Mouse (Mus musculus): ENCODE measurements around the gene Ddx6.

The Ddx6 gene

DNA sequence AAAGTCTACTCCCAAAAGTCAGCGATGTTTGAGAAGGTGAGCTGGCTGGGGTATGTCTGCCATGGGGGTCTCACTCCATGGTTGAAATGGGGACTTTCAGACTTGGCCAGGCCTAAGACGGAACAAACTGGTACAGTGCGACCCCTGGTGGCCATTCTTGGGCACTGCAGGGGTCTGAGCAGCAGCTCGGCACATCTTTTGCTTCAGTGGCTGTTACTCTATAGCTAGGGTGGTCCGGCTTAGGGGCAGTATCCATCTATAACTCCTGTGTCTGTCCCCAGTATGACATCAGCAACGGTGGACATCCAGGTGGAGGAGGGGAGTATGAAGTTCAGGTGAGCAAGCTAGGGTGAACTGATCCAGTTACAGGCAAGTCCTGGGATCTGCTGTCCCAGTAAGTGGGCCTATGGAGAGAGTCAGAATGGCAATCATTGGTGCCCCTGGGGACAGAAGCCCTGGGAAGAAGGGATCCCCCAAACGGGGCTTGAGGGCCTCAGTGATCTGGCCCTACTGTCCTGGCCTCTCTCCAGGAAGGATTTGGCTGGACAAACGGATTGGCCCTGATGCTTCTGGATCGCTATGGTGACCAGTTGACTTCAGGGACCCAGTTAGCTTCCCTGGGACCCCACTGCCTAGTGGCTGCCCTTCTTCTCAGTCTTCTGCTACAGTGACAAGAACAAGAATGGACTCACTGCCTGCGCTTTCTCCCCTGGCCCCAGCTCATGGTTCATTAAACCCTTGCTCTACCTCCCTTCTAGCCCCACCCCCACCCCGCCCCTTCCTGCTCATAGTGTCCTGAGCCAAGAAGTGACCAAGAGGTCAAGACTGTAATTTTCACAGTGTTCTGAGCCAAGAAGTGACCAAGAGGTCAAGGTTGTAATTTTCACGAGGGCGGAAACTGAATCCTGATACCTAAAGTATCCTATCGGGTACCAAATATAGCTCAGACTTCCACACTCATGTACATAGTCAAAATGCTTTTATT is 80.9 kb downstream of the Ddx6 start:
- in situ Hi-C loops (cut with MboI, MseI), result loop anchor here (10.0 kb wide), 1 partner anchor 231 kb away; the partner anchor contains the start of gene Upk2

- in situ Hi-C loops (cut with MboI, MseI), result loop anchor here (10.0 kb wide), 1 partner anchor 232 kb away; the partner anchor contains the start of gene Upk2
These were observed 81.9 kb downstream of the Ddx6 start for GRCm38 (mm10) chr9:44686638-44687037.

GRCm38 (mm10) chr9:44688013-44688412 is 83.3 kb downstream of the Ddx6 start:
- in situ Hi-C loops (cut with MboI, MseI), result loop anchor here (10.0 kb wide), 1 partner anchor 233 kb away; the partner anchor contains the start of gene Upk2

Data from T-helper 2 cell (primary cell).